Mouse (Mus musculus) liver, adult (tissue): ENCODE measurements around the gene Ski.

Experiments
- GATA4 ChIP-seq: IDR thresholded peaks from 2 replicates; pipeline ENCODE4 v1.6.1; 2014; ENCODE audit warnings: mild to moderate bottlenecking, low read length; ENCODE audit not compliant: insufficient replicate concordance

Gene Ski

DNA sequence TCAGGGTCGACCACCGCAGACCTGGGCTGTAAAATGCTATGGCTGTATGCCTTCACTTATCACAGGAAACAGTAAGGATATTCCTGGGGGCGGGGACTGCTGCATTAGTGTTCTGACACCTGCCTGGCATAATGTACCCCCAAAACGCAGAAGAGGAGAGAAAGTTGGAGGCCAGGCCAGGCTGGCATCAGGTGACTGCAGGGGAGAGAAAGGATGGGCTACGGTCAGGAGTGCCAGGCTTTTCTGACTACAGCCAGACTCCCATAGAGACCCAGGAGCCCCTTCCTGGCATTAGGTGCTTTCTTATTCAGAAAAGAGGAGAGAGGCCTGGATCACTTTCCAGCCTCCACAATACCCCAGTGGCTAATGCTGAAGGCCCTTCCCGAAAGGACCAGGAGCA is 17.1 kb upstream of the Ski start:
- TF ChIP-seq GATA4 = no peak

DNA sequence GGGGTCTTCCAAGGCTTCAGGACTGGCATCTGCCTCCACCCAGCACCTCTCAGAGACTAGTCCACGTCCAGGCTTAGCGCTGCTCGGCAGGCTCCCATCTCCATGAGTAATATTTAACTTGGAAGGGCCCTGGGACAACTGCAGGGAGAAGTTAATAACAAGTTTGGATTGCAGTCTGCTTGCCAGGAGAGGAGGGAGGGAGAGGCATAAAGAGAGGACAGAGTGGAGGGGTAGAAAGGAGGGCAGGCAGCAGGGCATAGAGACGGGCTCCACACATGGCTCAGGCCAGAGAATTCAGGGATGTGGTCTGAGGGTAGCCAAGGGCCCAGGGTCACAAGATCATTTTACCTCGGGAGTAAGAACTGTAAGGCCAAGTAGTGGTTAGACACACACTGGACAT is 15.9 kb upstream of the Ski start:
- TF ChIP-seq GATA4 = no peak

DNA sequence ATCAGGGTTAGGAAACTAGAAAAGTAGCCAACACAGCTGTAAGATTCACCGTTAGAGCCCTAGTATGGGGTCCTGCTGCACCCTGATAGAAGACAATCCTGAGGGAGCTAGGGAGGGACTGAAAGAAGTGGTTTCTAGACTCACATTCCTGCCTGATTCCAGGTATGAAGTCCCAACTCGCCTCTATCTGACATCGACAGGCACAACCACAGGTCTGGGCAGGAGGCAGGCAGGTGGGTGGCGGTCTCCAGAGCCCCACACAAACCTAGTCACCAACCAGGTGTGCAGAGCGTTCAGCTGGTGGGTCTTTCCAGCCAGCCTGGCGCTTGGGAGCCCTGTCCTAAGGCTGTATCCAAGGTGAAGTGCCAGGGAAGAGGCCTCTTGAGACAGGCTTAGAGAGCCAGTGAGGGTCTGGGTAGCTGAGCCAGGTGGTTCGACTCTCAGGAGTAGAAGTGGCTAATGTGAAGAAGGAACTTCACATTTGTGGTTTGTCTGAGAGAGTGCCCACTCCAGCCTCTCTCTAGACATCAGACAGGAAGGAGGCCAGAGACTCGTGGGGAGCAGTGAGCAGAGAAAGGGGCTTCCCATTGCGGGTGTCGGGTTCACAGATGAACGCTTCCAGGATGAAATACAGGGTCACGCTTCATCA is 14.5 kb upstream of the Ski start:
- no peak for TF ChIP-seq GATA4

DNA sequence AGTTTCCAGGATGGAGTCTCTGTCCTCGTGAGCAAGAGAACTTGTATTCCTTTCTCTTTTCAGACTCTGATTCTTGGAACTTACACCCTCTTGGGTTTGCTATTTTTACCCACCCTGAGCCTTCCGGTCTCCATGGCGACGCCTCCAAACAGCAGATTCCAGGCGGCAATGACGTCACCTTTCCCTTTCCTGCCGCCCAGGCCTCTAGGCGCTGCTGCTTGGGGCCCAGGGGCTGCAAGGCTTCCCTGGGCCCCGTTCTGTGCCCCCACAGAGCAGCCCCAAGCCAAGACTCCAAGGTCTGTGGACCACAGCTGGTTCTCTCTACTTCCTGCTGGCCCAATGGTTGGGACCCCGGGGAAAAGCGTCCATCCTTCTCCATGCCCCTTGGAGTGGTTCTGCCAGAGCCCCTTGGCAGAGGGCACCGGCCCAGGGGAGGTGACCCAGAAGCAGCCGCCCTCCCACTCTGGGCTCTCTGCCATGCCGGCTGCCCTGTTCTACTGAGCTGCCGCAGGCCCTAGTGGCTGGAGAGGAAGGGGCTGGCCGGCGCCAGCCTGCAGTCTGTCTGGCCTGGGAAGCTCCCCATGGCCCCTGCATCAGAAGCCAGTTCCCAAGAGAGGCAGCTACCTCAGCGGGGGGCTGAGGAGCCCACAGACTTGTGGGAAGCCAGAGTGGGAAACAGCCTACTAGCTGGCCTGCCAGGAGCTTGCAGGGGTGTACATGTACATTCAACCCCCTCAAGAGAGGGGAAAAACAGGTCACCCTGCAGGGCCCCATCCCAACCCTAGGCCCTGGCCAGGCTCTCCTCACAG is 13.1 kb upstream of the Ski start:
- TF ChIP-seq GATA4 = no peak

DNA sequence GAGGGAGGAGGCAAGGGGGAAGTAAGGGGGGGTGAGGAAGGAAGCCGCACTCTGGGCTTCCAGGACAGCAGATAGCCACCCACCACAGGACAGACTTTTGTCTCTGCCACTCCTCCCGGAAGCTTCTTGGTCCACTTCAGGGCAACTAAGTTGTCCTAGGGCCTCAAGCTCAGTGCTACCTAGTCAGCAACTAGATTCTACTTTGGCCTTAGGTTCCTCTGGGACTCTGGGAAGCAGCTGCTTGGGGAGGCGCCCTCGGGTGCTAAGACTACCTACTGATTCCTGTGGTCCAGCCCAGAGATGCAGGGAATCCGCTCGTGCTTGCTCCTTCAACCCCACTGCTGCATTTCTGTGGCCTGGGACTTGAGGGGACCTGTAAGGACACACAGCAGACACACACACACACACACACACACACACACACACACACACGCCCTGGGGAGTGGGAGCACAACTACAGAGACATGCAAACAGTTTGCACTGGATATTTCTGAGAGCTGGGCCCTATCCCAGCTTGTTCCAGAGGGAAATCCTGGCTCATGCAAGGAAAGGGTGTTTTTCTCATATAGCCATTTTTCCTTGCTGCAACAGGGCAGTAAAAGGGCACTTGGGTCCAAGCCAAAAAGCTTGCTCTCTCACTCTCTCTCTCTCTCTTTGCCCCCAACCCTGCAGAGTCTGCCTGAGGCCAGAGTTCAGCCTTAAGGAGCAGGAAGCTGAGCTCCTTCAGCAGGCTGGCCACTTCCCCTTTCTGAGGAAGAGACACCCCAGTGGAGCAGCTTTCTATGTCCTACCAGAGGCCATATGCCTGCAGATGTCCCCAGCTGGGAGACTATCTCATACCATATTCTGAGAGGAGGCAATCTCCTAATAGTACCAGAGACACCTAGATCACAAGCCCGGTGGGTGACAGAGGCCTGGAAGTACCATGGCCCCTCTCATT is 12.2 kb upstream of the Ski start:
- TF ChIP-seq GATA4 = peak; percentile 21; the same call in 1 of the 2 replicates

DNA sequence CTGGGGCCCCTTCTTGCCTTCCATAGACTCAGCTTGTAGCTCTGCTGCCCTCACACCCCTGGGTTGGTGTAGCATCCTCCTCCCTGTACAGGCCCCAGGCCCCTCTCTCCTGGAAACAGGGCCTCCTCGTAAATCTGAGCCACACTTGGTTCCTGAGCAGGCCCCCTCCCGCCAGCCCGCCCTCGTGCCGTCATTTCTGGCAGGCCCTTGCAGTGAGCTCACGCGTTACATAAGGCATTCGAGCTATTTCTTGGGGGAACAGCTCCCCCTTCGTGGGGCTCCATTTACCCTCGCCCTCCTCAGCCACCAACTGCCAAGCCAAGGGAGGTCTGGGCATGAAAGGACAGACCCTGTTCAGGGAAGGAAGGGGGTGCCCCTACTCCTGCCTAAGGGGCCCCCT is 11.5 kb upstream of the Ski start:
- TF ChIP-seq GATA4 = no peak

DNA sequence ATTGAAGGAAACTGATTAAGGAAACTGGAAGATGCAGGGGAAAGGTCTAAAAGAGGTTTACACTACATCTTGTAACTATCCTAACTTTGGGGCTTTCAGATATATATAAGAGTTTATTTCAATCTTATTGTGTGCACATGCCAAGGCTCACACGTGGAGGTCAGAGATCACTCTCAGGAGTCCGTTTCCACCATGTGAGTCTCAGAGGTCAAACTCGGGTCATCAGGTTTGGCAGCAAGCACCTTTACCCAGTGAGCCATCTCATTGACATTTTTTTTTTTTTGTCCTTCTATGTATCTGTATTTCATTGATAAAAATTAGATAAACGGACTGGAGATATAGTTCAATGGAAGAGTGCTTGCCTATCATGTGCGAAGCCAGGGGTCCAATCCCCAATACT is 6.1 kb upstream of the Ski start:
- TF ChIP-seq GATA4 = no peak

DNA sequence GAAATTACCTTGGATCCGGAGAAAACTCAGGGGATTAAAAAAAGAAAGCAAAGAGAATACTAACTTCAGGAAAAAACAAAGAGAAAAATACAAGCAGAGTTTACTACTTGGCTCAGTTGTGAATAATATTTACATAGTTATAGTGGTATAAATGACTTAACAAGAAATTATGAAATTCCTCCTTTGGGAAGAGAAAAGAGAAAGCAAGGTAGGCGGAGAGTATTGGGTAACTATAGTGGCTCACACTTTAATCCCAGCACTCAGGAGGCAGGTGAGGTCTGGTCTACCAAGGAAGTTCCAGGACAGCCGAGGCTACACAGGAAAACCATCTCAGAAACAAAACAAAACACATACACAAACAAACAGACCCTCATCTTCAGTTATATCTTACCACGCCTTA is 5.6 kb upstream of the Ski start:
- no peak for TF ChIP-seq GATA4

DNA sequence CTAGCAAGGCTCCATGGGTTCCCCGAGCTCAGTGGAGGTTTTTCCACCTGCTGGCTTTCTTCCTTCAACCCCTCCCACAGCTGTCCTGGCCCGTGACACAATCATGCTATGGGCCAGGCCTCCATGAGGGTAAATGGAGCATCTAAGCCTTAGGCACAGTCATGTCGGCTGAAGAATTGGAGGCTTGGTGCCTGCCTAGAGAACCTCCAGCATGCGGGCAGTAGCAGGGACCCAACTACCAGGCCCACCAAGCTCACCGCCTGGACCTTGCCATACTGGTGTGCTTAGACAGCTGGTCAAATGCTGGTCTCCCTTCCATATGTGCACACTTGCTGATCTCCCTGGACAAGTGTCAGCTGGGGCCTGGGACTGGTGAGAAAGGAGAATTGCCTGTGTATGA is 3.5 kb upstream of the Ski start:
- TF ChIP-seq GATA4 = no peak

DNA sequence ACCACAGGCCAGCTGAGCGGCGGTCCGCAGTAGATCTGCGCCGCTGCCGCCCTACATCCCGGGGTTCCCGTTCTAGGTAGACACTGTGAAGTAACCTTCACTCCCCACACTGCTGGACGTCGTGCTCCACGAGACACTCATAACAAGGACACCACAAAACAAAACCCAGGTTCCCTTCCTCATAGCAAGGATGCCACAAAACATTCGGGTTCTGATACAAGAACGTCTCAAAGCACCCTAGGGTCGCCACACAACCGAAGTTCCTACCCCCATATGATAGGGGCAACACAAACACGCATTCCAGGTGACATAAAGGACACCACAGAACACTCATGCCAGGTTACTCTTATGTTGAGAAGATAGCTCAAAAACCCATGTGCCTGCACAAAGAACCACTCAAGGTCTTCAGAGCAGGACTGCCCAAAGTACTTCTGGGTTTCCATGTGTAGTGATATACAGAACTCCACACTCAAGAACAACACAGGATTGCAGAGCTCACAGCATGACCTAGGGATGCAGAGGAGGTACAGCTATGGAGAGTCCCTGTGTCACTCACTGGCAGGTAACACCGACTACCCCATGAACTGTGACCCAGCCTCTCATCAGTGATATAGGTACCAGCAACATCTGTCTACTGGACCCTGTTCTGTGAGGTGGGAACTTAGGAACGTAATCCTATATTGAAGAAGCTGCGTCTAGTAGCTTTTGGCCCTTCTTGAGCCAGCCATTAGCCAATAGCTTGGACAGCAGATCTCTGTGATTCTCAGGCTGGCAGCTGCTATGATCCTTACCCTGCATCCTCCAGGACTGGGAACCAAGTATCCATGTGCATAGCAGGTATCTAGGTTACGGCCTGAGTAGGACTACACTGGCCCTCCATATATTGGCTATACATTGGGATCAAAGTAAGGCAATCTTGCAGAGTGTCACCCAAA is 1.5 kb upstream of the Ski start:
- no peak for TF ChIP-seq GATA4

DNA sequence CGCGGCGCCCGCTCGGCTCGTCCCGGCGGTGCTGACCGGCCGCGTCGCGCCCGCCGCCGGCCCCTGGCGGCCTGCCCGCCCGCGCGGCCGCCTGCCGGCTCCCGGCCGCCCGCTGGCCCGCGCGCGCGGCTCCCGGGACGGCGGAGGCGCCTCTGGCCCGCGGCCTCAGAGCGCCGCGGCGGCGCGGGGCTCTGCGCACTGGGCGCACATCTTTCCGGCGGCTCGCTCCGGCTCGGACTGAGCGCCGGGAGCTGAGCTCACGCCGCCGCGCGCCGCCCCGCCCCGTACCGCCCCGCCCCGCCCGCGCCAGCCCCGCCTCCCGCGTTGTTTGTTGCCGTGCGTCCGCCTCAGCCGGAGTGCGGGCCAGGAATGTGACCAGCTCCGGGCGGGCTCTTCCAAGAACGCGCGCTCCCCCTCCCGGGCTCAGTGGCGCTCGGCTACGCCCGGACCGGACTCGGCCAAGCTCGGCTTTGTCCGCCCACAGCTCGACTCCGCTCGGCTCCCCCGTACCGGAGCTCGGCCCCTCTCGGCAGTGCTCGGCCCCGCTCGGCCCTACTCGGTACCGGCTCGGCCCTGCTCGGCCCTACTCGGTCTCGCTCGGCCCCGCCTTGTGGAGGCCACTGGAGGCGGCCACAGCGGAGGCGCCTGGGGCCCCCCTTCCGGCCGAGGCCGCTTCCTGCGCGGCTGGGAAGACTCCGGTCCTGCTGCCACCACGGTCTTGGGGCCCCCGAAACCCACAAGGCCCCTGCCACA is 625 bp upstream of the Ski start:
- TF ChIP-seq GATA4 = no peak; the same call in 1 of the 2 replicates

DNA sequence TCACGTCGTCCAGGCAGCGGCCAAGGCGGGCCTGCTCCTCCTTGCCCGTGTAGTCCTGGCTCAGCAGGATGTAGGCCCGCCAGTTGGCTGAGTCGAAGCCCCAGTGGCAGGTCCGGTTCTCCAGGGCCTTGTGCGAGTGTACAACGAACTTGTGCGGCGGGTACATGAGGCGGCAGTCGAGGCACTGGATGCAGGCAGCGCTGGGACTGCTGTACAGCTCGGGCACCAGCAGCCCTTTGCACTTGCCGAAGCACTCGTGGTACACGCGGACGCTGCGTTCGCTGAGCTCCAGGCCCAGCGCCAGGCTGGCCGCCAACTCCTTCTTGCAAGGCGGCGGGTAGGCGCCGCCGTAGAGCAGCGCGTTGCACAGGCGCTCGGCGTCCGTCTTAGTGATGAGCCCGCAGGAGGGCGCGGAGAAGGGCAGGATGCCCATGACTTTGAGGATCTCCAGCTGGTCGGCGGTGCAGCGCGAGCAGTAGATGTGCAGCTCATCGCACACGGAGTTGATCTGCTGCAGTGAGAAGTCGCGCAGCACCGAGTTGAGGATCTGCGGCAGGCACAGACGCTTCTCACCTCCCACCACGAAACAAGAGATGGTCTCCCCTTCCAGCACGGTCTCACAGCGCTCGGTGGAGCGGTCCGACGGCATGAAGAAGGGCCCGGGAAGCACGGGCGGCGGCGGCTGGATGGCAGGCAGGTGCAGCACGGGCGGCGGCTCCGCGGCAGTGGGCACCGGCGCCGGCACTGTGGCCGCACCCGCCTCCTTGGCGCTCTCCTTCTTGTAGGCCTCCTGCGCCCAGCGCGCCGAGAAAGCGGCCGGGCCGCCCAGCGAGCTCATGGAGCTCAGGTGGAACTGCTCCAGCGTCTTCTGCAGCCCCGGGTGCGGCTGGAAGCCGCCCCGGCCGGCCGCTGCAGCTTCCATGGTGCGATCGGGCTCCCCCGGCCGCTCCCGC is 517 bp downstream of the Ski start:
- no peak for TF ChIP-seq GATA4

DNA sequence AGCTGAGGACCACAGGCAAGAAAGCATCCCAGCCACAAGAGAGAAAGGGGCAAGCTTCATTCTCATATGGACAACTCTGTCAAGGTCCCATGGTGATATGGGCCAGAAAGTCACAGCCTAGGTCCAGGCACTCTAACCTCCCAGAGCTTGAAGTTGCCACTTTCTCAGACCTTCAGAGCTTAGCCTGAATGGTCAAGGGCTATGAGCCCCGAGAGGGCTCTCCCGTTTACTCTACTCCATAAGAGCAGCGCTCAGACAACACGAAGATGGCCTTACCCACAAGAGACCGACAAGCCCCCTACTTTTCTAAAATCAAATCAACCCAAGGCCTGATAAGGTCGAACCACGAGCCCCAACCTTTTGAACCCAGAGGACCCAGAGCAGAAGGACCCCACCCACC is 1.3 kb downstream of the Ski start:
- TF ChIP-seq GATA4 = no peak
